Mouse (Mus musculus) midbrain, embryonic 13.5 days (tissue): ENCODE measurements around the gene March4. TPM values are rescaled to one million over a fixed set of nuclear protein-coding genes. Genes with fewer than 3 reads are reported as not detected.

Experiments used
- ATAC-seq: fragments of 200-750 bp; cut with Nextera tagmentation; 2 replicates; pipeline ENCODE4 v1.8.0; 2017; ENCODE audit warnings: mild to moderate bottlenecking, moderate TSS enrichment, moderate library complexity
- H3K27ac ChIP-seq: fragments of 300-500 bp; sonication (generic); 2 replicates; pipeline ENCODE4 v1.5.1; 2015; ENCODE audit warnings: inconsistent platforms, mild to moderate bottlenecking, moderate library complexity
- H3K27me3 ChIP-seq: fragments of 300-500 bp; sonication (generic); 2 replicates; pipeline ENCODE4 v1.6.1; 2015; ENCODE audit warnings: mild to moderate bottlenecking, inconsistent platforms
- H3K36me3 ChIP-seq: fragments of 300-500 bp; sonication (generic); 2 replicates; pipeline ENCODE4 v1.6.1; 2015; ENCODE audit warnings: mild to moderate bottlenecking, inconsistent platforms
- H3K4me1 ChIP-seq: fragments of 300-500 bp; sonication (generic); replicated peaks from 2 replicates; pipeline ENCODE4 v1.6.1; 2015; ENCODE audit warnings: inconsistent platforms
- H3K4me2 ChIP-seq: fragments of 300-500 bp; sonication (generic); replicated peaks from 2 replicates; pipeline ENCODE4 v1.6.1; 2015; ENCODE audit warnings: moderate library complexity, mild to moderate bottlenecking, inconsistent platforms
- H3K4me3 ChIP-seq: fragments of 300-500 bp; sonication (generic); replicated peaks from 2 replicates; pipeline ENCODE4 v1.5.1; 2015; ENCODE audit warnings: mild to moderate bottlenecking, inconsistent platforms
- H3K9ac ChIP-seq: fragments of 300-500 bp; sonication (generic); replicated peaks from 2 replicates; pipeline ENCODE4 v1.6.1; 2015; ENCODE audit warnings: mild to moderate bottlenecking, inconsistent platforms
- H3K9me3 ChIP-seq: fragments of 300-500 bp; sonication (generic); 2 replicates; pipeline ENCODE4 v1.6.1; 2016; ENCODE audit warnings: mild to moderate bottlenecking, inconsistent platforms
- WGBS: fragments of 180-500 bp; shearing (Covaris S2); methylation state at CpG from one replicate; pipeline ENCODE4 v1.1.7; 2015; 5-methylcytosine and 5-hydroxymethylcytosine counted together
- polyA plus RNA-seq: library from polyadenylated mRNA; unstranded; fragments of >200 nt; fragmentation: Nextera tagmentation; extraction: Ambion mirVana; gene quantifications from 2 replicates; pipeline ENCODE4 v1.2.1, GENCODE M21; 2015

The March4 gene
- polyA plus RNA-seq, 1 experiment from 2014 or later, result 2.7 TPM

GRCm38 (mm10) chr1:72464926-72465583 is 71.7 kb downstream of the March4 start:
- H3K9me3 ChIP-seq, result no peaks in the 10 kb centered on the region
- no peak overlapping the region for H3K27ac ChIP-seq
- H3K9ac ChIP-seq, result no peak overlapping the region
- WGBS, result 36% methylated on average over 12 of the region's 12 CpGs
- H3K27me3 ChIP-seq, result no peaks in the 10 kb centered on the region
- H3K4me3 ChIP-seq, result no peak overlapping the region
- no peak for ATAC-seq
- H3K4me1 ChIP-seq, result peaks cover 8% of the 10 kb centered on the region; the same call in 1 of the 2 replicates
- no peak overlapping the region for H3K4me2 ChIP-seq
- H3K36me3 ChIP-seq, result no peaks in the 10 kb centered on the region

GRCm38 (mm10) chr1:72462516-72462915 is 74.2 kb downstream of the March4 start:
- H3K9me3 ChIP-seq, result no peaks in the 10 kb centered on the region
- no peak overlapping the region for H3K4me2 ChIP-seq
- ATAC-seq, result no peak
- H3K4me1 ChIP-seq, result peaks cover 8% of the 10 kb centered on the region; the same call in 1 of the 2 replicates
- H3K27me3 ChIP-seq, result no peaks in the 10 kb centered on the region
- no peak overlapping the region for H3K4me3 ChIP-seq
- H3K27ac ChIP-seq, result no peak overlapping the region
- no peak overlapping the region for H3K9ac ChIP-seq
- 73% methylated on average over 6 of the region's 6 CpGs for WGBS
- no peaks in the 10 kb centered on the region for H3K36me3 ChIP-seq

GRCm38 (mm10) chr1:72457652-72458051 is 79.1 kb downstream of the March4 start:
- no peaks in the 10 kb centered on the region for H3K27me3 ChIP-seq
- no peak for ATAC-seq
- H3K4me2 ChIP-seq, result no peak overlapping the region
- H3K9me3 ChIP-seq, result no peaks in the 10 kb centered on the region
- 87% methylated on average over 4 of the region's 4 CpGs for WGBS
- no peak overlapping the region for H3K9ac ChIP-seq
- no peak overlapping the region for H3K4me3 ChIP-seq
- H3K4me1 ChIP-seq, result peaks cover 28% of the 10 kb centered on the region
- H3K36me3 ChIP-seq, result no peaks in the 10 kb centered on the region
- no peak overlapping the region for H3K27ac ChIP-seq

GRCm38 (mm10) chr1:72455923-72456322 is 80.8 kb downstream of the March4 start:
- Histone ChIP-seq H3K27ac (peak overlapping the region; percentile 67), H3K4me3 (no peak overlapping the region), H3K4me2 (no peak overlapping the region), H3K9me3 (no peaks in the 10 kb centered on the region), H3K36me3 (no peaks in the 10 kb centered on the region), H3K4me1 (peaks cover 23% of the 10 kb centered on the region), H3K27me3 (no peaks in the 10 kb centered on the region), H3K9ac (no peak overlapping the region)
- 48% methylated on average over 4 of the region's 4 CpGs for WGBS
- peak; percentile 67 for ATAC-seq

GRCm38 (mm10) chr1:72454733-72455201 is 82.0 kb downstream of the March4 start:
- Histone ChIP-seq H3K9ac (no peak overlapping the region), H3K4me3 (no peak overlapping the region), H3K4me1 (peaks cover 23% of the 10 kb centered on the region), H3K27ac (no peak overlapping the region), H3K27me3 (no peaks in the 10 kb centered on the region), H3K4me2 (no peak overlapping the region), H3K36me3 (no peaks in the 10 kb centered on the region), H3K9me3 (no peaks in the 10 kb centered on the region)
- WGBS, result 66% methylated on average over 6 of the region's 6 CpGs
- ATAC-seq, result peak; percentile 60

- Histone ChIP-seq H3K9ac (no peak overlapping the region), H3K4me2 (no peak overlapping the region), H3K9me3 (no peaks in the 10 kb centered on the region), H3K4me3 (no peak overlapping the region), H3K36me3 (no peaks in the 10 kb centered on the region), H3K4me1 (peaks cover 23% of the 10 kb centered on the region), H3K27ac (no peak overlapping the region), H3K27me3 (no peaks in the 10 kb centered on the region)
- WGBS, result 81% methylated on average over 2 of the region's 2 CpGs
- ATAC-seq, result no peak
Measured at GRCm38 (mm10) chr1:72452839-72453238, 83.9 kb downstream of the March4 start.

- peaks cover 12% of the 10 kb centered on the region for H3K4me1 ChIP-seq
- H3K9ac ChIP-seq, result no peak overlapping the region
- H3K4me2 ChIP-seq, result no peak overlapping the region
- ATAC-seq, result no peak
- 81% methylated on average over 4 of the region's 4 CpGs for WGBS
- no peak overlapping the region for H3K27ac ChIP-seq
- H3K9me3 ChIP-seq, result no peaks in the 10 kb centered on the region
- H3K27me3 ChIP-seq, result no peaks in the 10 kb centered on the region
- H3K4me3 ChIP-seq, result no peak overlapping the region
- no peaks in the 10 kb centered on the region for H3K36me3 ChIP-seq
Measured at GRCm38 (mm10) chr1:72450790-72451189, 85.9 kb downstream of the March4 start.

- Histone ChIP-seq H3K4me3 (no peak overlapping the region), H3K4me1 (peaks cover 5% of the 10 kb centered on the region), H3K27me3 (no peaks in the 10 kb centered on the region), H3K27ac (no peak overlapping the region), H3K9ac (no peak overlapping the region), H3K36me3 (no peaks in the 10 kb centered on the region), H3K4me2 (no peak overlapping the region), H3K9me3 (no peaks in the 10 kb centered on the region)
- 84% methylated on average over 3 of the region's 3 CpGs for WGBS
- no peak for ATAC-seq
Measured at GRCm38 (mm10) chr1:72449752-72450151, 87.0 kb downstream of the March4 start.

GRCm38 (mm10) chr1:72442747-72443146 is 94.0 kb downstream of the March4 start:
- ATAC-seq, result no peak
- no peak overlapping the region for H3K9ac ChIP-seq
- H3K4me2 ChIP-seq, result no peak overlapping the region
- no peaks in the 10 kb centered on the region for H3K9me3 ChIP-seq
- 90% methylated on average over 2 of the region's 2 CpGs for WGBS
- H3K27ac ChIP-seq, result no peak overlapping the region
- no peak overlapping the region for H3K4me3 ChIP-seq
- H3K27me3 ChIP-seq, result no peaks in the 10 kb centered on the region
- H3K36me3 ChIP-seq, result no peaks in the 10 kb centered on the region
- H3K4me1 ChIP-seq, result no peaks in the 10 kb centered on the region

GRCm38 (mm10) chr1:72439146-72439545 is 97.6 kb downstream of the March4 start:
- Histone ChIP-seq H3K4me1 (no peaks in the 10 kb centered on the region), H3K4me3 (no peak overlapping the region), H3K27me3 (no peaks in the 10 kb centered on the region), H3K36me3 (no peaks in the 10 kb centered on the region), H3K9ac (no peak overlapping the region), H3K27ac (no peak overlapping the region), H3K4me2 (no peak overlapping the region), H3K9me3 (no peaks in the 10 kb centered on the region)
- WGBS, result 76% methylated on average over 8 of the region's 8 CpGs
- ATAC-seq, result no peak

- no peaks in the 10 kb centered on the region for H3K27me3 ChIP-seq
- no peak for ATAC-seq
- H3K4me3 ChIP-seq, result no peak overlapping the region
Measured at GRCm38 (mm10) chr1:72436967-72437366, 99.8 kb downstream of the March4 start.

GRCm38 (mm10) chr1:72434510-72434909 is 102.2 kb downstream of the March4 start:
- Histone ChIP-seq H3K4me2 (no peak overlapping the region), H3K9me3 (no peaks in the 10 kb centered on the region), H3K4me3 (no peak overlapping the region), H3K27ac (no peak overlapping the region), H3K36me3 (no peaks in the 10 kb centered on the region), H3K9ac (no peak overlapping the region), H3K4me1 (no peaks in the 10 kb centered on the region), H3K27me3 (no peaks in the 10 kb centered on the region)
- 44% methylated on average over 3 of the region's 3 CpGs for WGBS
- ATAC-seq, result no peak

More at GRCm38 (mm10) chr1:72436967-72437366, 99.8 kb downstream of the March4 start:
- no peak overlapping the region for H3K4me2 ChIP-seq
- H3K36me3 ChIP-seq, result no peaks in the 10 kb centered on the region
- no peaks in the 10 kb centered on the region for H3K4me1 ChIP-seq
- H3K9me3 ChIP-seq, result no peaks in the 10 kb centered on the region
- 76% methylated on average over 5 of the region's 5 CpGs for WGBS
- no peak overlapping the region for H3K27ac ChIP-seq
- H3K9ac ChIP-seq, result no peak overlapping the region

GRCm38 (mm10) chr1:72432579-72432978 is 104.2 kb downstream of the March4 start:
- Histone ChIP-seq H3K27me3 (no peaks in the 10 kb centered on the region), H3K9me3 (no peaks in the 10 kb centered on the region), H3K27ac (no peak overlapping the region), H3K36me3 (no peaks in the 10 kb centered on the region), H3K4me2 (no peak overlapping the region), H3K4me3 (no peak overlapping the region), H3K4me1 (no peaks in the 10 kb centered on the region), H3K9ac (no peak overlapping the region)
- WGBS, result 89% methylated on average over 1 of the region's 1 CpGs
- no peak for ATAC-seq
